Mouse (Mus musculus): ENCODE measurements around the gene Mrpl20.
"Not testable (repeated sequence)": the region's sequence is repeated elsewhere in the genome, so short reads cannot be mapped to it uniquely, and the experiment has no call there.

- TF ChIP-seq BHLHE40 (IDR thresholded peaks at IDR 0.05; ENCODE audit: borderline replicate concordance, low read depth, low read length); MEF2A (IDR thresholded peaks at IDR 0.05; ENCODE audit: extremely low read depth, insufficient replicate concordance, low read depth, low read length, poor library complexity, severe bottlenecking); MYC (IDR thresholded peaks at IDR 0.05; ENCODE audit: low read depth, low read length); ZMIZ1 (IDR thresholded peaks at IDR 0.05; ENCODE audit: low read depth, low read length); CTCF (IDR thresholded peaks at IDR 0.05 in 2 of 3, conservative IDR thresholded peaks at IDR 0.05 in 1 of 3; ENCODE audit: control insufficient read depth in 1 of 3, insufficient read depth in 1 of 3, low read depth in 2 of 3, low read length in 3 of 3, poor library complexity in 1 of 3, severe bottlenecking in 1 of 3); EP300 (IDR thresholded peaks at IDR 0.05; ENCODE audit: low read depth in 1 of 2, low read length in 2 of 2); POLR2A (IDR thresholded peaks at IDR 0.05; ENCODE audit: control insufficient read depth in 1 of 2, insufficient read depth in 1 of 2, low read depth in 1 of 2, low read length in 2 of 2, poor library complexity in 1 of 2); POLR2AphosphoS5 (IDR thresholded peaks at IDR 0.05; ENCODE audit: borderline replicate concordance, low read depth, low read length); ETS1 (IDR thresholded peaks at IDR 0.05; ENCODE audit: low read depth, low read length); TCF12 (IDR thresholded peaks at IDR 0.05; ENCODE audit: low read depth, low read length); TAL1 (IDR thresholded peaks at IDR 0.05; ENCODE audit: low read length); KAT2A (conservative IDR thresholded peaks at IDR 0.05; ENCODE audit: low read depth, low read length); MXI1 (IDR thresholded peaks at IDR 0.05; ENCODE audit: low read depth, low read length): not testable (repeated sequence)
Observed at GRCm38 (mm10) chr4:155788833-155789232, 13.8 kb upstream of the Mrpl20 start.

All from MEL (cell line).